ENCODE assay signal across 8 mouse cellular contexts in genomic region chr17:25875171-25876136, GRCm38 (mm10). TPM values are rescaled to one million over a fixed set of nuclear protein-coding genes. Genes with fewer than 3 reads are reported as not detected.
DNase-seq lines count a peak whose midpoint lies in the region; ATAC-seq lines count a peak whose summit lies in the region.

No protein-coding gene starts in this region.

- WGBS in intestine, embryonic 15.5 days: 1% methylated on average over 59 of the region's 59 CpGs

- no peaks in the 10 kb centered on the region for H3K9me3 ChIP-seq in intestine, embryonic 15.5 days

- peak overlapping the region; percentile 66 for H3K9ac ChIP-seq in intestine, embryonic 15.5 days

- peak overlapping the region; percentile 64 for H3K4me3 ChIP-seq in intestine, embryonic 15.5 days (replicated peaks)

- peaks cover 9% of the 10 kb centered on the region; the same call in 1 of the 2 replicates for H3K36me3 ChIP-seq in intestine, embryonic 15.5 days

- peak overlapping the region; percentile 94 for H3K27ac ChIP-seq in intestine, embryonic 15.5 days

- peak; percentile 95 for ATAC-seq in intestine, embryonic 15.5 days
- peak; percentile 79 for ATAC-seq in megakaryocyte-erythroid progenitor cell, adult 5-6 weeks (replicated peaks; ENCODE audit: low FRiP score, low TSS enrichment, poor library complexity, severe bottlenecking)

- peak; percentile 94 for DNase-seq in adrenal gland, adult 2 months
- peak; percentile 95 for DNase-seq in embryo, embryonic 11 days
- peak; percentile 87 for DNase-seq in gastrocnemius, postnatal 25 days
- DNase-seq in left cerebral cortex, postnatal 14 days (ENCODE audit: low spot score in 2 of 2): peak; percentile 87 to 91
- DNase-seq in right cerebral cortex, postnatal 14 days: peak; percentile 89
- peak; percentile 79 for DNase-seq in urinary bladder, postnatal 25 days (ENCODE audit: low spot score)

- peaks cover 22% of the 10 kb centered on the region for H3K4me1 ChIP-seq in intestine, embryonic 15.5 days (replicated peaks)

- intact Hi-C loops in left cerebral cortex, postnatal 14 days (cut with DNase I): loop anchor here (1.0 to 5.0 kb wide), 2 partner anchors 42 to 47 kb away; partner anchors contain the start of gene Stub1

- no peaks in the 10 kb centered on the region for H3K27me3 ChIP-seq in intestine, embryonic 15.5 days (replicated peaks)

- peak overlapping the region; percentile 88 for H3K4me2 ChIP-seq in intestine, embryonic 15.5 days (replicated peaks)

RNA-seq across cellular contexts. Expression of gene Mettl26, which starts 0.6 kb away (rescaled TPM):
- 100 to 1,000 TPM in 1 of 2 experiments, 10 to 100 TPM in 1; 90.9 to 141 TPM for total RNA-seq in adrenal gland, adult 2 months (2021)
- 350 and 376 TPM in 2 replicates for polyA plus RNA-seq in adrenal gland, adult 2 months (2012; rRNA removed)
- total RNA-seq in gastrocnemius, postnatal 25 days (2021): 10 to 100 TPM; 31.9 to 37.0 TPM
- polyA plus RNA-seq in intestine, embryonic 15.5 days (2015; fragmentation: Nextera tagmentation; extraction: Ambion mirVana): 53.5 and 67.8 TPM in 2 replicates
- total RNA-seq in left cerebral cortex, postnatal 14 days (2021): 10 to 100 TPM; 37.6 to 40.3 TPM
- 26.3 and 37.6 TPM in 2 replicates for total RNA-seq in megakaryocyte-erythroid progenitor cell, adult 5-6 weeks (2014; fragmentation: Nextera tagmentation)
- total RNA-seq in megakaryocyte-erythroid progenitor cell, adult 5-6 weeks (2017): 9.3 and 19.8 TPM in 2 replicates

RNA-seq across cellular contexts. Expression of gene Wfikkn1, which starts 5.2 kb away (rescaled TPM):
- 1 to 10 TPM in 1 of 2 experiments, under 1 TPM in 1; 0.52 to 2.1 TPM for total RNA-seq in adrenal gland, adult 2 months (2021)
- polyA plus RNA-seq in adrenal gland, adult 2 months (2012; rRNA removed): 2.1 and 2.5 TPM in 2 replicates
- total RNA-seq in gastrocnemius, postnatal 25 days (2021): under 1 TPM; 0.35 to 0.36 TPM
- polyA plus RNA-seq in intestine, embryonic 15.5 days (2015; fragmentation: Nextera tagmentation; extraction: Ambion mirVana): 0.29 and 0.36 TPM in 2 replicates
- total RNA-seq in left cerebral cortex, postnatal 14 days (2021): 1 to 10 TPM; 1.1 to 1.8 TPM
- 0.87 TPM in 1 of 2 replicates, not detected in the other for total RNA-seq in megakaryocyte-erythroid progenitor cell, adult 5-6 weeks (2014; fragmentation: Nextera tagmentation)
- total RNA-seq in megakaryocyte-erythroid progenitor cell, adult 5-6 weeks (2017): 0.19 and 1.4 TPM in 2 replicates

RNA-seq across cellular contexts. Expression of gene Mcrip2, which starts 6.9 kb away (rescaled TPM):
- 100 to 1,000 TPM; 302 to 466 TPM for total RNA-seq in adrenal gland, adult 2 months (2021)
- 1,490 and 1,757 TPM in 2 replicates for polyA plus RNA-seq in adrenal gland, adult 2 months (2012; rRNA removed)
- total RNA-seq in gastrocnemius, postnatal 25 days (2021): 100 to 1,000 TPM; 102 to 114 TPM
- 73.0 and 77.0 TPM in 2 replicates for polyA plus RNA-seq in intestine, embryonic 15.5 days (2015; fragmentation: Nextera tagmentation; extraction: Ambion mirVana)
- total RNA-seq in left cerebral cortex, postnatal 14 days (2021): 10 to 100 TPM; 25.5 to 31.6 TPM
- 87.4 and 109 TPM in 2 replicates for total RNA-seq in megakaryocyte-erythroid progenitor cell, adult 5-6 weeks (2014; fragmentation: Nextera tagmentation)
- 35.6 and 40.8 TPM in 2 replicates for total RNA-seq in megakaryocyte-erythroid progenitor cell, adult 5-6 weeks (2017)

RNA-seq across cellular contexts. Expression of gene Wdr90, which starts 14.2 kb away (rescaled TPM):
- total RNA-seq in adrenal gland, adult 2 months (2021): 10 to 100 TPM; 13.9 to 15.1 TPM
- polyA plus RNA-seq in adrenal gland, adult 2 months (2012; rRNA removed): 75.1 and 83.0 TPM in 2 replicates
- total RNA-seq in gastrocnemius, postnatal 25 days (2021): 1 to 10 TPM; 1.2 to 2.1 TPM
- 14.0 and 18.7 TPM in 2 replicates for polyA plus RNA-seq in intestine, embryonic 15.5 days (2015; fragmentation: Nextera tagmentation; extraction: Ambion mirVana)
- 10 to 100 TPM; 34.2 to 37.9 TPM for total RNA-seq in left cerebral cortex, postnatal 14 days (2021)
- 43.3 and 47.4 TPM in 2 replicates for total RNA-seq in megakaryocyte-erythroid progenitor cell, adult 5-6 weeks (2014; fragmentation: Nextera tagmentation)
- 4.6 and 10.0 TPM in 2 replicates for total RNA-seq in megakaryocyte-erythroid progenitor cell, adult 5-6 weeks (2017)

RNA-seq across cellular contexts. Expression of gene Rhot2, which starts 30.8 kb away (rescaled TPM):
- 100 to 1,000 TPM; 107 to 127 TPM for total RNA-seq in adrenal gland, adult 2 months (2021)
- polyA plus RNA-seq in adrenal gland, adult 2 months (2012; rRNA removed): 180 and 193 TPM in 2 replicates
- 10 to 100 TPM; 54.4 to 76.1 TPM for total RNA-seq in gastrocnemius, postnatal 25 days (2021)
- polyA plus RNA-seq in intestine, embryonic 15.5 days (2015; fragmentation: Nextera tagmentation; extraction: Ambion mirVana): 19.2 and 22.1 TPM in 2 replicates
- total RNA-seq in left cerebral cortex, postnatal 14 days (2021): 10 to 100 TPM; 81.9 to 84.9 TPM
- 51.2 and 54.8 TPM in 2 replicates for total RNA-seq in megakaryocyte-erythroid progenitor cell, adult 5-6 weeks (2014; fragmentation: Nextera tagmentation)
- total RNA-seq in megakaryocyte-erythroid progenitor cell, adult 5-6 weeks (2017): 21.3 and 27.4 TPM in 2 replicates

Comparison
In these comparisons a context has a peak if more than half of its experiments do, and no peak if none do; other contexts are left out.
1. Peak in every context shown above with its lines: DNase-seq, ATAC-seq, H3K4me3 ChIP-seq and H3K27ac ChIP-seq.